Mouse (Mus musculus) liver, adult 2 months (tissue): Measurements from ENCODE around the gene Sipa1l3. TPM values are rescaled to one million over a fixed set of nuclear protein-coding genes. Genes with fewer than 3 reads are reported as not detected.

ENCODE experiments used
- DNase-seq: peaks from one replicate; pipeline ENCODE4 v3.0.0-alpha.2; 2011; ENCODE audit warnings: low read depth, low spot score; ENCODE audit errors: extremely low read depth
- H3K27ac ChIP-seq: fragments of 200-500 bp; replicated peaks from 2 replicates; pipeline ENCODE4 v1.5.1; 2012; ENCODE audit warnings: low read depth, mild to moderate bottlenecking, control low read depth, inconsistent platforms, low read length; ENCODE audit not compliant: insufficient read depth
- H3K27me3 ChIP-seq: fragments of 200-500 bp; 2 replicates; pipeline ENCODE4 v1.6.1; 2012; ENCODE audit warnings: mild to moderate bottlenecking, moderate library complexity, low read length, inconsistent platforms; ENCODE audit not compliant: control insufficient read depth, insufficient read depth
- H3K36me3 ChIP-seq: fragments of 200-500 bp; 2 replicates; pipeline ENCODE4 v1.6.1; 2012; ENCODE audit warnings: low read length, inconsistent platforms; ENCODE audit not compliant: control insufficient read depth, insufficient read depth
- H3K4me1 ChIP-seq: fragments of 200-500 bp; 2 replicates; pipeline ENCODE4 v1.6.1; 2011; ENCODE audit warnings: low read length; ENCODE audit not compliant: control insufficient read depth, insufficient read depth
- H3K4me3 ChIP-seq: fragments of 200-500 bp; 2 replicates; pipeline ENCODE4 v1.5.1; 2011; ENCODE audit warnings: low read depth, mild to moderate bottlenecking, control low read depth, low read length, moderate library complexity; ENCODE audit not compliant: insufficient read depth
- H3K79me2 ChIP-seq: fragments of 200-500 bp; 2 replicates; pipeline ENCODE4 v1.6.1; 2012; ENCODE audit warnings: inconsistent platforms, mild to moderate bottlenecking, low read length, moderate library complexity; ENCODE audit not compliant: control insufficient read depth, insufficient read depth
- H3K9ac ChIP-seq: fragments of 200-500 bp; 2 replicates; pipeline ENCODE4 v1.6.1; 2012; ENCODE audit warnings: low read depth, mild to moderate bottlenecking, control low read depth, inconsistent platforms, low read length
- CTCF ChIP-seq: fragments of 200-500 bp; IDR thresholded peaks from 2 replicates; pipeline ENCODE4 v1.5.1; 2011; ENCODE audit warnings: low read depth, low read length, control low read depth
- POLR2A ChIP-seq: fragments of 200-500 bp; IDR thresholded peaks from 2 replicates; pipeline ENCODE4 v1.6.1; 2011; ENCODE audit warnings: low read length, control low read depth; ENCODE audit not compliant: insufficient read depth; ENCODE audit errors: extremely low read depth
- WGBS: fragments of 180-500 bp; shearing (Covaris S2); methylation state at CpG from one replicate; pipeline ENCODE4 v1.1.7; 2018; 5-methylcytosine and 5-hydroxymethylcytosine counted together
- polyA plus RNA-seq: library from polyadenylated mRNA; depleted of rRNA; stranded (reverse); fragments of >200 nt; gene quantifications from 2 replicates; pipeline ENCODE4 v1.2.3, GENCODE M21; 2012
- total RNA-seq: library from RNA; depleted of rRNA; stranded (reverse); fragments of >200 nt; gene quantifications from 2 replicates; pipeline ENCODE4 v1.2.3, GENCODE M21; 2014

The Sipa1l3 gene
- total and polyA plus RNA-seq, 2 experiments = 3.1 to 6.5 TPM

DNA sequence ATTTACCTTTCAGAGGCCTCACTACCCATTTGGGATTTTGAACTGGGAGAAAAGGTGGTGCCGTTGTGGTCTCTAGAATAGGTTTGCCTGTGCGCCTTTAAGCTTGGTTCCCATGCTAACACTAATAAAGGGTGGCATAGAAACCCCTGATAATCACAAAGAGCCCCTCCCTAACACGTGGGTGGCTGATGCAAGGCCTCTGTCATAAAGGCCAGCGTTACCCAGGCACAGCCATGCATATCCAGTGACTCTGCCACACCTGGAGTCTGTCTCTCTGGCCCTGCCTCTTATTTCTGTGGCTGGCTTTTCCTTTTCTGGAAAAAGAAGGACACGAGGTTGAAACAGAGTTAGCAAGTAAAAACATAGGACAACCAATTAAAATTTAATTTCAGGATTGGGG is 37.1 kb upstream of the Sipa1l3 start:
- no peaks in the 10 kb centered on the region for H3K4me1 ChIP-seq
- no peak overlapping the region for H3K9ac ChIP-seq
- WGBS = 73% methylated on average over 5 of the region's 5 CpGs
- H3K27ac ChIP-seq = no peak overlapping the region
- H3K4me3 ChIP-seq = no peak overlapping the region
- DNase-seq = no peak
- TF ChIP-seq POLR2A (no peak), CTCF (no peak)
- H3K79me2 ChIP-seq = no peaks in the 10 kb centered on the region
- no peaks in the 10 kb centered on the region for H3K27me3 ChIP-seq
- H3K36me3 ChIP-seq = no peaks in the 10 kb centered on the region

DNA sequence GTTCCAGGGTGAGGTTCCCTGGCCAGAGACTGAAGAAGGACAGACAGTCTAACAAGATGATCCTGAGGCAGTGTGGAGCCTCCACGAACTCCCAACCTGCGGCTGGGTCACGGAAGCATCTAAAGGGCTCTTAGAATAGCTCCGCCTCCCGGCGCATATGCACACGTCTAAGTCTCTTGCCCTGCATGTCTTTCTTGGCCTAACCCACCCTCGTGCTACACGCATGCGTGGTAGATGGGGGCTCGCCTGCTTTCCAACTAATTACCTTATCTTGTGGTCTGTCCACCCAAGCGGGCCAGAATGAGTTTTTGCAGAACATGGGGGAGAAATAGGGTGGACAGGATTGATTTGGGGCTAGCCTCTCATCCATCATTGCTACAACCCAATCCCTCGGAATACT is 36.6 kb upstream of the Sipa1l3 start:
- H3K4me1 ChIP-seq = no peaks in the 10 kb centered on the region
- no peak overlapping the region for H3K4me3 ChIP-seq
- no peak overlapping the region for H3K9ac ChIP-seq
- no peaks in the 10 kb centered on the region for H3K27me3 ChIP-seq
- WGBS = 87% methylated on average over 13 of the region's 13 CpGs
- H3K79me2 ChIP-seq = no peaks in the 10 kb centered on the region
- no peak overlapping the region for H3K27ac ChIP-seq
- no peak for DNase-seq
- H3K36me3 ChIP-seq = no peaks in the 10 kb centered on the region
- TF ChIP-seq POLR2A = no peak
- no peak for TF ChIP-seq CTCF

DNA sequence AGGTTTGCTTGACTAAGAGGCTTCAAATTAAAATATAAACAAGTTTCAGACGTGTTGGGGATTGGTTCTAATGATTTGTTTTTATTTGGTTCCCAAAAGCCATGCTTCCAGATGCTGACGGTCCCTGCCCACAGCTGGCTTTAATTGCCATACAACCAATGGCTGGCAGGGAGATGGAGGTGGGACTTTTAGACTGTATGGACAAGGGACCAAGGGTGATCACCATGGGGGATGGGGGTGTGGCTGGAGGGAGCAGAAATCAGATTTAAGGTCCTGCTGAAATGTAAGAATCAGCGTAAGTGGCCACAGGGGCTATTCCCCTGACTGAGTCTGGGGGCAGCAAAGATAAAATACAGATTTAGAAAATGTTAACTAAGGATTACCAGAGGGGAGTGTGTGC is 32.2 kb upstream of the Sipa1l3 start:
- DNase-seq = no peak

DNA sequence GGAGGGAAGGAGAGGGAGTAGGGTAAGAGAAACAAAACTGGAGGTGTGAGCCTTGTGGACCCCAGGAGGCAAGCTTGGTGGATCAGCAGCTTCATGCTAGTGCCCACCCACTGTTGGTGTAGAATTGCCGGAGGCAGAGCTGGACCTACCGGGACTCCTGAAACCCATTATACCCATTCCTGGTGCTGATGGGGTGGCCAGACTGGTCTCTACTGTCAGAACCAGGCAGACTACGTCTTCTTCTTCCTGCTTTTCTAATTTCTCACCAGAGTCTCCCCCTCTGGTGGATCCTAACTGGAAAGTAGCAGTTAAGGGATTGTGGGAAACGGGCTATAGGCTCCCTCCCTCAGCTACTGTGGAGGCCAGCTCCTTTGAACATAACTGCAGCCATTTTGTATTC is 23.2 kb upstream of the Sipa1l3 start:
- Histone ChIP-seq H3K79me2 (no peaks in the 10 kb centered on the region), H3K4me1 (no peaks in the 10 kb centered on the region), H3K9ac (no peak overlapping the region), H3K27ac (no peak overlapping the region), H3K27me3 (no peaks in the 10 kb centered on the region), H3K4me3 (no peak overlapping the region), H3K36me3 (no peaks in the 10 kb centered on the region)
- DNase-seq = no peak
- TF ChIP-seq POLR2A (no peak), CTCF (no peak)
- whole genome bisulfite sequencing = 85% methylated on average over 4 of the region's 4 CpGs

More for the DNA sequence above, 32.2 kb upstream of the Sipa1l3 start:
- Histone ChIP-seq H3K79me2 (no peaks in the 10 kb centered on the region), H3K4me3 (no peak overlapping the region), H3K27me3 (no peaks in the 10 kb centered on the region), H3K27ac (no peak overlapping the region), H3K4me1 (no peaks in the 10 kb centered on the region), H3K36me3 (no peaks in the 10 kb centered on the region), H3K9ac (no peak overlapping the region)
- no peak for TF ChIP-seq CTCF
- no peak for TF ChIP-seq POLR2A
- 71% methylated on average over 3 of the region's 3 CpGs for WGBS

DNA sequence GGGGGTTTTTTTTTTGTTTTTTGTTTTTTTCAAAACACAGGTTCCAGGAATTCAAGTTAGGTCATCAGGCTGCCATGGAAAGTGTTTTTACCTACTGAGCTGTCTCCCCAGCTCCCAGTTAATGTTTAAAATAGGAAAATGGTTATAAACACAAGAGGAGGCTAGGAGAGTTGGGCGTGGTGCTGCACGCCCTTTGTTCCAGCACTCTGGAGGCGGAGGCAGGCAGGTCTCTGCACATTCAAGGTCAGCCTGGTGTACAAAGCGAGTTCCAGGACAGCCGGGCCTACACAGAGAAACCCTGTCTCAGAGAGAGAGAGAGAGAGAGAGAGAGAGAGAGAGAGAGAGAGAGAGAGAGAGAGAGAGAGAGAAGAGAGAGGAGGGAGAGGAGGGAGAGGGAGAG is 22.7 kb upstream of the Sipa1l3 start:
- H3K27me3 ChIP-seq = no peaks in the 10 kb centered on the region
- no peaks in the 10 kb centered on the region for H3K79me2 ChIP-seq
- DNase-seq = no peak
- no peak for TF ChIP-seq CTCF
- no peaks in the 10 kb centered on the region for H3K36me3 ChIP-seq
- no peak overlapping the region for H3K27ac ChIP-seq
- no peak overlapping the region for H3K4me3 ChIP-seq
- no peaks in the 10 kb centered on the region for H3K4me1 ChIP-seq
- no peak overlapping the region for H3K9ac ChIP-seq
- WGBS = 83% methylated on average over 5 of the region's 5 CpGs

DNA sequence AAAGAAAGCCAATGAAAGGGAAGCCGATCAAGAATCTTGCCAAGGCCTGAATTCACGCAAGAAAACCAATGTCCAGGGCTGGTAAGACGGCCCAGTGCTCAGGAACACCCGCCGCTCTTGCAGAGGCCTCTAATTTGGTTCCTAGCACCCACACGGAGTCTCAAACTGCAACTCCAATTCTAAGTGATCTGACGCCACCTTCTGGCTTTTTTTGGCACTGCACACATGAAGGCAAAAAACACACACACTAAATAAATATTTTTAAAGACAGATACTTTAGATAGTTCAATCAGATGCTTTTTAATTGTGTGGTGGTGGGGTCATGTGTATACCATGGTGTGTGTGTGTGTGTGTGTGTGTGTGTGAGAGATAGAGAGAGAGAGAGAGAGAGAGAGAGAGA is 22.2 kb upstream of the Sipa1l3 start:
- H3K27ac ChIP-seq = no peak overlapping the region
- H3K36me3 ChIP-seq = no peaks in the 10 kb centered on the region
- H3K79me2 ChIP-seq = no peaks in the 10 kb centered on the region
- H3K4me3 ChIP-seq = no peak overlapping the region
- 87% methylated on average over 7 of the region's 7 CpGs for WGBS
- TF ChIP-seq CTCF (no peak), POLR2A (no peak)
- no peak for DNase-seq
- H3K27me3 ChIP-seq = no peaks in the 10 kb centered on the region
- H3K4me1 ChIP-seq = no peaks in the 10 kb centered on the region
- H3K9ac ChIP-seq = no peak overlapping the region
